Mouse (Mus musculus): ENCODE measurements around the gene Auts2. TPM values are rescaled to one million over a fixed set of nuclear protein-coding genes. Genes with fewer than 3 reads are reported as not detected.

Gene Auts2
- total and polyA plus RNA-seq, 3 experiments, result not detected

GRCm38 (mm10) chr5:132435401-132435800 lies 107.7 kb downstream of the Auts2 start:
- in situ Hi-C loops (cut with MboI; ENCODE audit: low pct_ligation_motif_present, low pct_unique_long_range_greater_than_20kb, low sequenced_read_pairs) (no loop called here), dilution Hi-C loops (cut with MboI; ENCODE audit: extremely low pct_ligation_motif_present, extremely low pct_unique_long_range_greater_than_20kb, low sequenced_read_pairs) (no loop called here)
- H3K27me3 ChIP-seq (replicated peaks), result no peaks in the 10 kb centered on the region
- no peak overlapping the region for H3K4me3 ChIP-seq (replicated peaks in 1 of 3; ENCODE audit: low read depth in 2 of 3, low read length in 2 of 3, poor library complexity in 1 of 3)
- no peaks in the 10 kb centered on the region for H3K79me2 ChIP-seq (replicated peaks; ENCODE audit: control insufficient read depth, extremely low read depth, insufficient read depth, poor library complexity, severe bottlenecking)
- H3K9me3 ChIP-seq (replicated peaks; ENCODE audit: low read length), result peaks cover 64% of the 10 kb centered on the region
- no peaks in the 10 kb centered on the region for H3K4me1 ChIP-seq (ENCODE audit: control insufficient read depth in 1 of 2, insufficient read depth in 2 of 2)
- no peak overlapping the region for H3K9ac ChIP-seq (ENCODE audit: insufficient read depth, low read depth)
- DNase-seq (ENCODE audit: extremely low read depth), result no peak
- TF ChIP-seq RAD21 (IDR thresholded peaks at IDR 0.05; ENCODE audit: low read depth, low read length) (no peak), IRF4 (IDR thresholded peaks at IDR 0.05; ENCODE audit: low read depth, low read length) (no peak), ELF1 (IDR thresholded peaks at IDR 0.05; ENCODE audit: low read depth, low read length) (no peak), MAX (IDR thresholded peaks at IDR 0.05; ENCODE audit: low read length) (no peak), MAZ (IDR thresholded peaks at IDR 0.05; ENCODE audit: low read depth, low read length) (no peak), USF1 (IDR thresholded peaks at IDR 0.05; ENCODE audit: low read depth, low read length) (no peak), CHD2 (IDR thresholded peaks at IDR 0.05; ENCODE audit: low read length) (no peak), E2F4 (IDR thresholded peaks at IDR 0.05; ENCODE audit: insufficient replicate concordance, low read depth, low read length) (no peak), EP300 (IDR thresholded peaks at IDR 0.05; ENCODE audit: low read length) (no peak), PAX5 (IDR thresholded peaks at IDR 0.05; ENCODE audit: low read length) (no peak), SIN3A (IDR thresholded peaks at IDR 0.05; ENCODE audit: low read length) (no peak), ETS1 (conservative IDR thresholded peaks at IDR 0.05; ENCODE audit: low read depth, low read length) (no peak), KAT2A (IDR thresholded peaks at IDR 0.05; ENCODE audit: insufficient replicate concordance, low read length) (no peak), ZMIZ1 (IDR thresholded peaks at IDR 0.05; ENCODE audit: low read depth, low read length) (no peak), JUN (IDR thresholded peaks at IDR 0.05; ENCODE audit: insufficient read depth, low read depth, low read length) (no peak), RCOR1 (conservative IDR thresholded peaks at IDR 0.05; ENCODE audit: low read depth, low read length) (no peak), CHD1 (IDR thresholded peaks at IDR 0.05; ENCODE audit: low read depth, low read length) (no peak), MYC (IDR thresholded peaks at IDR 0.05; ENCODE audit: low read depth, low read length) (no peak)
- no peaks in the 10 kb centered on the region for H3K36me3 ChIP-seq (replicated peaks in 1 of 2; ENCODE audit: control insufficient read depth in 1 of 2, insufficient read depth in 1 of 2, low read length in 1 of 2)
- no peak overlapping the region for H3K27ac ChIP-seq (ENCODE audit: insufficient read depth, low read depth)
- H3K4me2 ChIP-seq (ENCODE audit: insufficient read depth, low read depth, poor library complexity, severe bottlenecking), result no peak overlapping the region

DNA sequence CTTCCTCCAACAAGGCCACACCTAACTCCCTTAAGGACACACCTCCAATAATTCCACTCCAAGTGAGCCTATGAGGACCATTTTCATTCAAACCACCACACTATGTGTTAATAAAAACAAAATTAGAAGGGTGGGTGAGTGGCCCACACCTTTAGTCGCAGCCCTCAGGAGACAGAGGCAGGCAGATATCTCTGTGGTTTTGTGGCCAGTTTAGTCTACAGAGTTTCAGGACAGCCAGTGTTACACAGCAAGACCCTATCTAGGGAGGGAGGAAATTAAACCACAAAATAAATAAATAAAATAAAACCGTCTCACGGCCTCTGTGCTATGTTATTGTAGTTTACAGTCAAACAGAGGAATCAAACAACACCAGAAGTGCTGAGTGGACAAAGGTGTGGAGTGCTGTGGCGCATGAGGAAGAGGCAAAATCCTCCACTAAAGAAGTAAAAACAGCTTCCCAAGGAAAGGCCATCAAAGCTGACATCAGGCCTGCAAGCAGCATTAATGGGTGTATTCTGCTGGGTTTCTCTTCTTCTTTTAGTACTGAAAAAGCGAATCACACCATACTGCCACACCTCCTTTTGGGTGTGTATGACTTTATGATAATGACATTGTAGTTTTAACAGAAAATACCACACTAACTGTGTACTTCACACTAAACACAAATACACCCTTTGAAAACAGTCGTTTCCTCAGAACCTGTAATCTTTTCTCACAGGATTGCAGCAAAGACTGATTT lies 109.6 kb downstream of the Auts2 start:
- H3K27me3 ChIP-seq (replicated peaks), result no peaks in the 10 kb centered on the region
- DNase-seq (ENCODE audit: extremely low read depth), result no peak
- peaks cover 61% of the 10 kb centered on the region for H3K9me3 ChIP-seq (replicated peaks; ENCODE audit: low read length)
- no peaks in the 10 kb centered on the region for H3K79me2 ChIP-seq (replicated peaks; ENCODE audit: control insufficient read depth, extremely low read depth, insufficient read depth, poor library complexity, severe bottlenecking)
- no peak overlapping the region for H3K4me3 ChIP-seq (replicated peaks in 1 of 3; ENCODE audit: low read depth in 2 of 3, low read length in 2 of 3, poor library complexity in 1 of 3)
- dilution Hi-C loops (cut with MboI; ENCODE audit: extremely low pct_ligation_motif_present, extremely low pct_unique_long_range_greater_than_20kb, low sequenced_read_pairs), result no loop called here
- H3K27ac ChIP-seq (ENCODE audit: insufficient read depth, low read depth), result no peak overlapping the region
- in situ Hi-C loops (cut with MboI; ENCODE audit: low pct_ligation_motif_present, low pct_unique_long_range_greater_than_20kb, low sequenced_read_pairs), result no loop called here
- no peak overlapping the region for H3K9ac ChIP-seq (ENCODE audit: insufficient read depth, low read depth)
- TF ChIP-seq TBP (conservative IDR thresholded peaks at IDR 0.05; ENCODE audit: low read depth, low read length) (no peak), KAT2A (IDR thresholded peaks at IDR 0.05; ENCODE audit: insufficient replicate concordance, low read length) (no peak), BHLHE40 (IDR thresholded peaks at IDR 0.05; ENCODE audit: low read depth, low read length) (no peak), MAFK (IDR thresholded peaks at IDR 0.05; ENCODE audit: insufficient replicate concordance, low read length) (no peak), CHD1 (IDR thresholded peaks at IDR 0.05; ENCODE audit: low read depth, low read length) (no peak), E2F4 (IDR thresholded peaks at IDR 0.05; ENCODE audit: insufficient replicate concordance, low read depth, low read length) (no peak), ZNF384 (IDR thresholded peaks at IDR 0.05; ENCODE audit: low read depth, low read length) (no peak), POLR2AphosphoS2 (IDR thresholded peaks at IDR 0.05; ENCODE audit: low read depth, low read length) (no peak), CTCF (conservative IDR thresholded peaks at IDR 0.05 in 1 of 2, IDR thresholded peaks at IDR 0.05 in 1 of 2; ENCODE audit: low read depth in 2 of 2, low read length in 2 of 2) (no peak), POLR2A (IDR thresholded peaks at IDR 0.05; ENCODE audit: low read depth, low read length) (no peak), MXI1 (IDR thresholded peaks at IDR 0.05; ENCODE audit: low read depth, low read length) (no peak), USF2 (conservative IDR thresholded peaks at IDR 0.05; ENCODE audit: low read depth, low read length) (no peak)
- no peaks in the 10 kb centered on the region for H3K4me1 ChIP-seq (ENCODE audit: control insufficient read depth in 1 of 2, insufficient read depth in 2 of 2)
- H3K36me3 ChIP-seq (replicated peaks in 1 of 2; ENCODE audit: control insufficient read depth in 1 of 2, insufficient read depth in 1 of 2, low read length in 1 of 2), result no peaks in the 10 kb centered on the region
- H3K4me2 ChIP-seq (ENCODE audit: insufficient read depth, low read depth, poor library complexity, severe bottlenecking), result no peak overlapping the region

Data from CH12.LX (cell line).